Mouse (Mus musculus): ENCODE results near the gene Kcnip2. TPM values are rescaled to one million over a fixed set of nuclear protein-coding genes. Genes with fewer than 3 reads are reported as not detected.

The Kcnip2 gene
- polyA plus RNA-seq, 1 experiment from 2014 or later, result 14.6 TPM

- H3K4me3 ChIP-seq (replicated peaks; ENCODE audit: low read length), result no peak overlapping the region
- H3K4me2 ChIP-seq (ENCODE audit: low read length), result no peak overlapping the region
- H3K4me1 ChIP-seq (replicated peaks; ENCODE audit: control insufficient read depth, insufficient read depth, low read length), result no peaks in the 10 kb centered on the region
- WGBS, result 95% methylated on average over 5 of the region's 5 CpGs
- peaks cover 59% of the 10 kb centered on the region for H3K36me3 ChIP-seq (ENCODE audit: control insufficient read depth, insufficient read depth)
- no peak overlapping the region for H3K9ac ChIP-seq (replicated peaks; ENCODE audit: low read depth, low read length)
- H3K27ac ChIP-seq (ENCODE audit: low read length), result no peak overlapping the region
- ATAC-seq, result no peak
- no peaks in the 10 kb centered on the region for H3K9me3 ChIP-seq (ENCODE audit: control insufficient read depth, low read length)
- H3K27me3 ChIP-seq (replicated peaks; ENCODE audit: control insufficient read depth, insufficient read depth, low read length), result no peaks in the 10 kb centered on the region
Observed at GRCm38 (mm10) chr19:45771501-45771900, 44.4 kb downstream of the Kcnip2 start.

GRCm38 (mm10) chr19:45760810-45761209, 55.1 kb downstream of the Kcnip2 start:
- ATAC-seq, result no peak
- Histone ChIP-seq H3K4me3 (replicated peaks; ENCODE audit: low read length) (no peak overlapping the region), H3K36me3 (ENCODE audit: control insufficient read depth, insufficient read depth) (peaks cover 52% of the 10 kb centered on the region), H3K9me3 (ENCODE audit: control insufficient read depth, low read length) (no peaks in the 10 kb centered on the region), H3K27me3 (replicated peaks; ENCODE audit: control insufficient read depth, insufficient read depth, low read length) (no peaks in the 10 kb centered on the region), H3K4me1 (replicated peaks; ENCODE audit: control insufficient read depth, insufficient read depth, low read length) (no peaks in the 10 kb centered on the region), H3K9ac (replicated peaks; ENCODE audit: low read depth, low read length) (no peak overlapping the region), H3K27ac (ENCODE audit: low read length) (no peak overlapping the region), H3K4me2 (ENCODE audit: low read length) (no peak overlapping the region)
- 97% methylated on average over 3 of the region's 3 CpGs for WGBS

GRCm38 (mm10) chr19:45758671-45759070, 57.2 kb downstream of the Kcnip2 start:
- no peak overlapping the region for H3K27ac ChIP-seq (ENCODE audit: low read length)
- H3K4me3 ChIP-seq (replicated peaks; ENCODE audit: low read length), result no peak overlapping the region
- H3K9me3 ChIP-seq (ENCODE audit: control insufficient read depth, low read length), result no peaks in the 10 kb centered on the region
- 92% methylated on average over 5 of the region's 5 CpGs for WGBS
- no peak for ATAC-seq
- peaks cover 53% of the 10 kb centered on the region for H3K36me3 ChIP-seq (ENCODE audit: control insufficient read depth, insufficient read depth)
- no peaks in the 10 kb centered on the region for H3K4me1 ChIP-seq (replicated peaks; ENCODE audit: control insufficient read depth, insufficient read depth, low read length)
- no peaks in the 10 kb centered on the region for H3K27me3 ChIP-seq (replicated peaks; ENCODE audit: control insufficient read depth, insufficient read depth, low read length)
- H3K4me2 ChIP-seq (ENCODE audit: low read length), result no peak overlapping the region
- H3K9ac ChIP-seq (replicated peaks; ENCODE audit: low read depth, low read length), result no peak overlapping the region

- H3K4me2 ChIP-seq (ENCODE audit: low read length), result no peak overlapping the region
- no peak overlapping the region for H3K4me3 ChIP-seq (replicated peaks; ENCODE audit: low read length)
- no peaks in the 10 kb centered on the region for H3K27me3 ChIP-seq (replicated peaks; ENCODE audit: control insufficient read depth, insufficient read depth, low read length)
- peaks cover 8% of the 10 kb centered on the region for H3K4me1 ChIP-seq (replicated peaks; ENCODE audit: control insufficient read depth, insufficient read depth, low read length)
- H3K9ac ChIP-seq (replicated peaks; ENCODE audit: low read depth, low read length), result no peak overlapping the region
- no peaks in the 10 kb centered on the region for H3K9me3 ChIP-seq (ENCODE audit: control insufficient read depth, low read length)
- peaks cover 30% of the 10 kb centered on the region for H3K36me3 ChIP-seq (ENCODE audit: control insufficient read depth, insufficient read depth)
- no peak for ATAC-seq
- no peak overlapping the region for H3K27ac ChIP-seq (ENCODE audit: low read length)
- 92% methylated on average over 3 of the region's 3 CpGs for WGBS
Observed at GRCm38 (mm10) chr19:45753551-45753950, 62.3 kb downstream of the Kcnip2 start.

- peaks cover 14% of the 10 kb centered on the region for H3K4me1 ChIP-seq (replicated peaks; ENCODE audit: control insufficient read depth, insufficient read depth, low read length)
- no peak overlapping the region for H3K9ac ChIP-seq (replicated peaks; ENCODE audit: low read depth, low read length)
- ATAC-seq, result no peak
- no peak overlapping the region for H3K4me3 ChIP-seq (replicated peaks; ENCODE audit: low read length)
- H3K36me3 ChIP-seq (ENCODE audit: control insufficient read depth, insufficient read depth), result peaks cover 26% of the 10 kb centered on the region
- no peak overlapping the region for H3K27ac ChIP-seq (ENCODE audit: low read length)
- H3K9me3 ChIP-seq (ENCODE audit: control insufficient read depth, low read length), result no peaks in the 10 kb centered on the region
- WGBS, result 92% methylated on average over 7 of the region's 7 CpGs
- no peaks in the 10 kb centered on the region for H3K27me3 ChIP-seq (replicated peaks; ENCODE audit: control insufficient read depth, insufficient read depth, low read length)
- no peak overlapping the region for H3K4me2 ChIP-seq (ENCODE audit: low read length)
Observed at GRCm38 (mm10) chr19:45751881-45752280, 64.0 kb downstream of the Kcnip2 start.

- peak within 1 kb of the TSS; percentile 84 for H3K4me3 ChIP-seq (replicated peaks; ENCODE audit: low read length)
- H3K27ac ChIP-seq (ENCODE audit: low read length), result no peak within 1 kb of the TSS
- WGBS, result 0% methylated on average over 58 of the region's 60 CpGs
- H3K27me3 ChIP-seq (replicated peaks; ENCODE audit: control insufficient read depth, insufficient read depth, low read length), result peaks cover 21% of the 10 kb centered on the region
- H3K9me3 ChIP-seq (ENCODE audit: control insufficient read depth, low read length), result no peaks in the 10 kb centered on the region
- H3K4me2 ChIP-seq (ENCODE audit: low read length), result peak within 1 kb of the TSS; percentile 85
- peaks cover 23% of the 10 kb centered on the region for H3K4me1 ChIP-seq (replicated peaks; ENCODE audit: control insufficient read depth, insufficient read depth, low read length)
- H3K9ac ChIP-seq (replicated peaks; ENCODE audit: low read depth, low read length), result peak within 1 kb of the TSS; percentile 73
- ATAC-seq, result peak; percentile 89
- H3K36me3 ChIP-seq (ENCODE audit: control insufficient read depth, insufficient read depth), result peaks cover 17% of the 10 kb centered on the region
Observed at GRCm38 (mm10) chr19:45749243-45750043, 66.4 kb downstream of the Kcnip2 start, which contains the start of gene Npm3. Npm3 (minus strand) TSS chr19:45749591.

GRCm38 (mm10) chr19:45748691-45749242, 67.1 kb downstream of the Kcnip2 start:
- H3K9me3 ChIP-seq (ENCODE audit: control insufficient read depth, low read length), result no peaks in the 10 kb centered on the region
- WGBS, result under 1% methylated on average over 33 of the region's 33 CpGs
- peak; percentile 24 for ATAC-seq

GRCm38 (mm10) chr19:45748206-45748605, 67.7 kb downstream of the Kcnip2 start:
- Histone ChIP-seq H3K9me3 (ENCODE audit: control insufficient read depth, low read length) (no peaks in the 10 kb centered on the region), H3K36me3 (ENCODE audit: control insufficient read depth, insufficient read depth) (peaks cover 7% of the 10 kb centered on the region), H3K4me1 (replicated peaks; ENCODE audit: control insufficient read depth, insufficient read depth, low read length) (peaks cover 24% of the 10 kb centered on the region), H3K9ac (replicated peaks; ENCODE audit: low read depth, low read length) (no peak overlapping the region; the same call in 1 of the 2 replicates), H3K27ac (ENCODE audit: low read length) (no peak overlapping the region), H3K27me3 (replicated peaks; ENCODE audit: control insufficient read depth, insufficient read depth, low read length) (peaks cover 32% of the 10 kb centered on the region), H3K4me3 (replicated peaks; ENCODE audit: low read length) (peak overlapping the region; percentile 84; the same call in 1 of the 2 replicates), H3K4me2 (ENCODE audit: low read length) (peak overlapping the region; percentile 85)
- 61% methylated on average over 9 of the region's 9 CpGs for WGBS
- ATAC-seq, result no peak

More at GRCm38 (mm10) chr19:45748691-45749242, 67.1 kb downstream of the Kcnip2 start:
- H3K27me3 ChIP-seq (replicated peaks; ENCODE audit: control insufficient read depth, insufficient read depth, low read length), result peaks cover 27% of the 10 kb centered on the region
- H3K4me3 ChIP-seq (replicated peaks; ENCODE audit: low read length), result peak overlapping the region; percentile 84
- peak overlapping the region; percentile 85 for H3K4me2 ChIP-seq (ENCODE audit: low read length)
- peaks cover 10% of the 10 kb centered on the region for H3K36me3 ChIP-seq (ENCODE audit: control insufficient read depth, insufficient read depth)
- H3K4me1 ChIP-seq (replicated peaks; ENCODE audit: control insufficient read depth, insufficient read depth, low read length), result peaks cover 23% of the 10 kb centered on the region
- no peak overlapping the region for H3K27ac ChIP-seq (ENCODE audit: low read length)
- peak overlapping the region; percentile 73 for H3K9ac ChIP-seq (replicated peaks; ENCODE audit: low read depth, low read length)

- Histone ChIP-seq H3K4me2 (ENCODE audit: low read length) (no peak overlapping the region), H3K9ac (replicated peaks; ENCODE audit: low read depth, low read length) (no peak overlapping the region), H3K36me3 (ENCODE audit: control insufficient read depth, insufficient read depth) (no peaks in the 10 kb centered on the region), H3K9me3 (ENCODE audit: control insufficient read depth, low read length) (no peaks in the 10 kb centered on the region), H3K27me3 (replicated peaks; ENCODE audit: control insufficient read depth, insufficient read depth, low read length) (peaks cover 36% of the 10 kb centered on the region), H3K27ac (ENCODE audit: low read length) (no peak overlapping the region), H3K4me3 (replicated peaks; ENCODE audit: low read length) (no peak overlapping the region), H3K4me1 (replicated peaks; ENCODE audit: control insufficient read depth, insufficient read depth, low read length) (peaks cover 34% of the 10 kb centered on the region)
- ATAC-seq, result no peak
- WGBS, result 46% methylated on average over 11 of the region's 11 CpGs
Observed at GRCm38 (mm10) chr19:45747028-45747867, 68.6 kb downstream of the Kcnip2 start.

Measured in forebrain, embryonic 16.5 days (tissue).